Mouse (Mus musculus): Measurements from ENCODE around the gene 2010300C02Rik.

GRCm38 (mm10) chr1:37568379-37568778 lies 151.5 kb downstream of the 2010300C02Rik start:
- TF ChIP-seq CTCF (IDR thresholded peaks at IDR 0.05; ENCODE audit: low read depth): no peak
- TF ChIP-seq EP300 (optimal IDR thresholded peaks at IDR 0.05): no peak

Data from stomach, postnatal 0 days (tissue).